Mouse (Mus musculus): ENCODE data around the gene Noxa1. TPM values are rescaled to one million over a fixed set of nuclear protein-coding genes. Genes with fewer than 3 reads are reported as not detected.

The Noxa1 gene
- polyA plus RNA-seq, 1 experiment from 2014 or later = 0.38 TPM

DNA sequence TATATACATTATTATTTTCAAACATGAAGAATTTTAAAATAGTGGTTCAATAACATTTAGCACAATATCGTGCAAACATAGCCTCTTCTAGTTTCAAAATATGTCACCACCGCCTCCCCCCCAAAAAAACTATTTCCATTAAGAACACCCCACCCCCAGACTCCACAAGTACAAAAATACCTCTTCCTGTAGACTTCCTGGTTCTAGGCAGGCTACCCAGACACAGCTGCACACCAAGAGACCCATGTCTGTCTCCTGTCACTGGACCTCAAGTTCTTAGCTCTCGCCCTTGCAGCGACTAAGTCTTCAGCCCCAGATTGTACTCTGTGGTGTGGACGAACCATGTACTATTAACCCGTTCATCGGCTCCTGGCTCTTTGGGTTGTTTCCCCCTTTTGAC is 26.0 kb upstream of the Noxa1 start:
- no peaks in the 10 kb centered on the region for H3K36me3 ChIP-seq
- H3K4me3 ChIP-seq = no peak overlapping the region
- WGBS = 86% methylated on average over 7 of the region's 7 CpGs
- H3K27ac ChIP-seq = 0 out of 2 replicates have a peak overlapping the region, but pooled peaks have one; percentile 23
- peaks cover 30% of the 10 kb centered on the region for H3K4me1 ChIP-seq (replicated peaks)
- peaks cover 19% of the 10 kb centered on the region for H3K27me3 ChIP-seq (ENCODE audit: insufficient read depth, poor library complexity, severe bottlenecking)
- no peaks in the 10 kb centered on the region; the same call in 1 of the 2 replicates for H3K9me3 ChIP-seq
- DNase-seq (ENCODE audit: low spot score) = no peak

DNA sequence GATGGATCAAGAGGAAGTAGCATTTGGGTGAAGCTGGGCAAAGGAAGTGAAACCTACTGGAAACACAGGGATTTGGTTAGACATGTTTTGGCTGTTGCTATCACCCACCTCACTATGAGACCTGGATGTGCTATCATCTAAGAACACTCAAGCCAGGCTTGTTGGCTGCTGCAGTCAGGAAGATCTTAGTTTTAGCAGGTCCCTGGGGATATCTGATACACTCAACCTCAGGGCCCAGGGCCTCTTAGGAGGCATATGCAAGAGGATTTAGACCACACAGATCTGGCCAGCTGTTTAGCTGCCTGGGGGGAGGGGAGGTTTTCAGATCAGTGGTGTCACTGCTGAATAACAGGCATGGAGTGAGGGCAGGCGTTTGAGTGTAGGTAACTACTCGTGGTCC is 20.5 kb upstream of the Noxa1 start:
- no peaks in the 10 kb centered on the region for H3K27me3 ChIP-seq (ENCODE audit: insufficient read depth, poor library complexity, severe bottlenecking)
- H3K9me3 ChIP-seq = no peaks in the 10 kb centered on the region; the same call in 1 of the 2 replicates
- H3K4me1 ChIP-seq (replicated peaks) = peaks cover 22% of the 10 kb centered on the region
- peak overlapping the region; percentile 45; the same call in 1 of the 2 replicates for H3K27ac ChIP-seq
- H3K4me3 ChIP-seq = no peak overlapping the region
- DNase-seq (ENCODE audit: low spot score) = no peak
- H3K36me3 ChIP-seq = no peaks in the 10 kb centered on the region
- 67% methylated on average over 2 of the region's 2 CpGs for WGBS

DNA sequence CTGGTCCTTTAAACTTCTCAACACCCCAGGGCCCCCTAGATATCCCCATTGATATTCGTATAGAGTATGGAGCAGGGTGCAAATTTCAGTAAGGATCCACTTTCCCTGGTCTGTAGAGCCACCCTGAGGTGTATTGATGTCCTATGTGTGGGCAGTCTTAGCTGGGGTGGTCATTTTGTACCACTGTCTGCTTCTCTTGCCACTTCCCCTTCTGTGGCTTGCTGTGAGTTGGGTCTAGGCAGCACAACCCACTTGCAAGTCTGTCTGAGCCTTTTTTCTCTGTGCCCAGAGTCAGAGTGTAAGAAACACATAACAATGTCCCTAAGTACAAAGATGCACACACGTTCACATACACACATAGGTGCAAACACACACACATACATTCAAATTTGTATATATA is 19.4 kb upstream of the Noxa1 start:
- H3K27ac ChIP-seq = no peak overlapping the region
- no peak for DNase-seq (ENCODE audit: low spot score)
- H3K4me1 ChIP-seq (replicated peaks) = peaks cover 28% of the 10 kb centered on the region
- no peaks in the 10 kb centered on the region for H3K36me3 ChIP-seq
- WGBS = 84% methylated on average over 2 of the region's 2 CpGs
- H3K4me3 ChIP-seq = no peak overlapping the region
- no peaks in the 10 kb centered on the region for H3K27me3 ChIP-seq (ENCODE audit: insufficient read depth, poor library complexity, severe bottlenecking)
- H3K9me3 ChIP-seq = no peaks in the 10 kb centered on the region; the same call in 1 of the 2 replicates

DNA sequence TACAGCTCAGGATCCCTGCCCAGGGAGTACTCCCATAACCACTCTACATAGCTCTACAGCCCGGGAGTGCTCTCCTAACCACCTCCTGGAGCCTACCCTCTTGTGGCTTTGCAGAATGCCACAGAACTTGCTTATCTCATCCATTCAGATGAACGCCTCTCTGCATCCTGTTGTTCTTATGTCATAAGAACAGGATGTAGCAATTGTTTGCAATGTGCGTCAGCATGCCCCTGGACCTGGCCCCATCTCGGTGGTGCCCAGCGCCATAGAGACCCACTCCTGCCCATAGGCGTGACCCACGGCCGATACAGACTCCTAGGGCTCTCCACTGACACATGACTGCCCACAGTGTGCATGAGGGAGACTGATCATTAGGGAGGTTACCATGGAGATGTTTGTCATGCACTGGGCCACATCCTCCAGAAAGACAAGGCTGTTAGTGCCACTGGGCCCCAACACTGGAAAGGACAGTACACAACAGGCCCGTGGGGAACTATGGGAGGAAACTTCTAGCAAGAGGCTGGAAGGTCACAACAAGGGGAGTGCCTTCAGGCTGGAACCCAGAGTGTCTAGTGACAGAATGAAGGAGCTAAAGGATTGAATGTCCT is 16.3 kb upstream of the Noxa1 start:
- peak; percentile 19 for DNase-seq (ENCODE audit: low spot score)
- Histone ChIP-seq H3K36me3 (no peaks in the 10 kb centered on the region), H3K27ac (peak overlapping the region; percentile 68), H3K4me1 (replicated peaks) (peaks cover 28% of the 10 kb centered on the region), H3K27me3 (ENCODE audit: insufficient read depth, poor library complexity, severe bottlenecking) (no peaks in the 10 kb centered on the region), H3K4me3 (no peak overlapping the region), H3K9me3 (no peaks in the 10 kb centered on the region)
- WGBS = 53% methylated on average over 9 of the region's 9 CpGs

DNA sequence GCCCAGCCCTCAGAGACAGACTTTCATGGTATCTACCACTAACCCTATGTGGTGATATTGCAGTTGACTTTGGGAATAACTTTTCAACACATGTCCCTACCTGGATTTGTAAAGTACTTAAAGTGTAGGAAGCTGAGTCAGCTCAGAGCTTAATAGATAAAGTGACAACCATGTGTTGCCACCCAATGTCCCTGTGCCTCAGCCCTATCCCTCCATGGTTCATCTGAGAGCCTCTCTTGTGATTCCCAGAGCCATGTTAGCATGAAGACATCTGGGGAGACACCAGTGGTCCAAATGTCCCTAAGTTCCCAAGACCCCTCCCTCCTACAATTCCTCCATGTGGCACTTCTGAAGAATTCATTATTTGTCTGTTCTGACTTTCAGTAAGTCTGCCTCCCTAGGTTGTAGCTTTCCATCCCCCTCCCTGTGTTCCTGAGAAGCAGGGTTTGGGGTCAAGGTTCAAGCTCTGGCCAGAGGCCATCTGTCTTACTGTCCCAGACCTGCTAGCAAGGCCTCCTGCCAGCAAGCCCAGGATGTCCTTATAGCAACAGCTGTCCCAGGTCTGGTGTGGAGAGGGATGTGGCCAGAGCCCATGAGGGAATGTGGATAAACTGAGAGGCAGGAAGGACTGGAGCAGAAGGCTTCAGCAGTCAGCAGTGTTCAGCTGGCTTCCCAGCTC is 15.7 kb upstream of the Noxa1 start:
- Histone ChIP-seq H3K36me3 (no peaks in the 10 kb centered on the region), H3K27me3 (ENCODE audit: insufficient read depth, poor library complexity, severe bottlenecking) (no peaks in the 10 kb centered on the region), H3K4me1 (replicated peaks) (peaks cover 26% of the 10 kb centered on the region), H3K4me3 (no peak overlapping the region), H3K9me3 (no peaks in the 10 kb centered on the region), H3K27ac (peak overlapping the region; percentile 68)
- peak; percentile 31 for DNase-seq (ENCODE audit: low spot score)

DNA sequence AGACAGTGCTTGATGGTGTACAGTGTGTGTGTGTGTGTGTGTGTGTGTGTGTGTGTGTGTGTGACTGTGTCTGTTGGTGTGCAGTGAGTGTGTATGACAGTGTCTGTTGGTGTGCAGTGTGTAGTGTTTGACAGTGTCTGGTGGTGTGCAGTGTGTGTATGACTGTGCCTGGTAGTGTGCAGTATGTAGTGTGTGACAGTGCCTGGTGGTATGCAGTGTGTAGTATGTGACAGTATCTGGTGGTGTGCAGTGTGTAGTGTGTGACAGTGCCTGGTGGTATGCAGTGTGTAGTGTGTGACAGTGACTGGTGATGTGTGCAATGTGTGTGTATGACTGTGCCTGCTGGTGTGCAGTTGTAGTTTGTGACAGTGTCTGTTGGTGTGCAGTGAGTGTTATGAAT is 14.5 kb upstream of the Noxa1 start:
- no peaks in the 10 kb centered on the region for H3K27me3 ChIP-seq (ENCODE audit: insufficient read depth, poor library complexity, severe bottlenecking)
- H3K36me3 ChIP-seq = no peaks in the 10 kb centered on the region
- no peaks in the 10 kb centered on the region for H3K9me3 ChIP-seq
- H3K27ac ChIP-seq = no peak overlapping the region
- peaks cover 27% of the 10 kb centered on the region for H3K4me1 ChIP-seq (replicated peaks)
- no peak for DNase-seq (ENCODE audit: low spot score)
- H3K4me3 ChIP-seq = no peak overlapping the region

DNA sequence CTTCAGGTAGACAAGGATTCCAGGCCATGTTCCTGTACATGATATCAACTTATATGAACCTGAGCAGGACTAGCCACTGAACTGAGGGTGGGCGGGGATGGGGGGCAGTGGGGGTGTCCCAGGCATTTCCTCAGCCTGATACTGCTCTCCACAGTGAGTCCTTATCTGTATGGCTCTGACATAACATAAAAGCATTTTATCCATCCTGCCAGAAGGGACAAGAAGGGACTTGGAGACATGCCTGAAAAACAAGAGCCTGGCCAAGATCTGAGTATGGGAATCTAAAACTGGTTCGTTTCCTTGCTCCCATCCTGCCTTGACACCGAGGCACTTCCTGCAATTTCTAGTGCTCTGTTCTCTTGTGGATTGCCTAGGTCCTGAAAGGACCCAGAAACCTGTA is 11.1 kb upstream of the Noxa1 start:
- H3K36me3 ChIP-seq = no peaks in the 10 kb centered on the region
- no peak for DNase-seq (ENCODE audit: low spot score)
- no peak overlapping the region for H3K4me3 ChIP-seq
- no peaks in the 10 kb centered on the region for H3K27me3 ChIP-seq (ENCODE audit: insufficient read depth, poor library complexity, severe bottlenecking)
- H3K4me1 ChIP-seq (replicated peaks) = peaks cover 19% of the 10 kb centered on the region
- H3K27ac ChIP-seq = peak overlapping the region; percentile 40; the same call in 1 of the 2 replicates
- 86% methylated on average over 3 of the region's 3 CpGs for WGBS
- no peaks in the 10 kb centered on the region for H3K9me3 ChIP-seq

DNA sequence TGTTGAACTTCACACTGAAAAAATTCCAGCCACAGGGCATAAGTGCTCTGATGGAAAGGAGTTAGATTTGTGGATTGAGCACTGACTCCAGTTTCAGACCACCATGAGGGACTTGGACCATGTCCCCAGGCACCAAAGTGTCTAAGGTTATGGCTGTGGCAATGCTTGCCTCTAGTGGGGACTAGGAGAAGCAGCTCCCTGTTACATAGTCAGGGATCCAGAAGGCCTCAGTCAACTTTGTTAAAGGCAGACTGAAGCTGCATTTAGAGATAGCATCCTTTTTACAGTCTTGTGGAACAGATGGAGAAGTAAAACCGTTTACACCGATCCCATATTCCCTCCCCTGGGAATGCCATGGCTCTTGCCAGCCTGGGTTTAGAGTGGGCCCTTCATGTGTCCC is 9.2 kb upstream of the Noxa1 start:
- no peak for DNase-seq (ENCODE audit: low spot score)
- peaks cover 23% of the 10 kb centered on the region for H3K4me1 ChIP-seq (replicated peaks)
- H3K9me3 ChIP-seq = no peaks in the 10 kb centered on the region
- no peaks in the 10 kb centered on the region for H3K36me3 ChIP-seq
- WGBS = 90% methylated on average over 2 of the region's 2 CpGs
- H3K4me3 ChIP-seq = no peak overlapping the region
- no peaks in the 10 kb centered on the region for H3K27me3 ChIP-seq (ENCODE audit: insufficient read depth, poor library complexity, severe bottlenecking)
- no peak overlapping the region for H3K27ac ChIP-seq

DNA sequence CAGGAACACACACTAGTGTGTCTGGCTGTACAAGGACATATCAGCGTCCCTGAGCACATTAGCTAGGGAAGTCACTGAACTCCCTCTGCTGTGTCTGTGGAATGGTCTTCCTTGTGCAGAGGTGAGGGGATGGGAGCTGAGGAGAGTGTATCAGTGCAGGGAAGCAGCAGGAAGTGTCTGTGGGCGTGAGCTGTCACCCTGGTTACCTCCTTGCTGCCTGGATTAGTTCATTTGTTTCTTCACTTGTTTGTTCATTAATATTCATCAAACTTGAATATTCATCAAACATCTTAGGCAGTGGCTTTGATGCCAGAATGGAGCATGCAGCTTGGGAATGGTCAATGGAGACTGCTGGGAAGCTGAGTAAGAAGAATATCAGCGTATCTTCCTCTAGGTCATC is 4.8 kb upstream of the Noxa1 start:
- Histone ChIP-seq H3K4me3 (no peak overlapping the region), H3K4me1 (replicated peaks) (peaks cover 33% of the 10 kb centered on the region), H3K36me3 (no peaks in the 10 kb centered on the region), H3K9me3 (no peaks in the 10 kb centered on the region), H3K27me3 (ENCODE audit: insufficient read depth, poor library complexity, severe bottlenecking) (peaks cover 9% of the 10 kb centered on the region; the same call in 1 of the 2 replicates), H3K27ac (peak overlapping the region; percentile 46)
- WGBS = 62% methylated on average over 3 of the region's 3 CpGs
- DNase-seq (ENCODE audit: low spot score) = no peak

DNA sequence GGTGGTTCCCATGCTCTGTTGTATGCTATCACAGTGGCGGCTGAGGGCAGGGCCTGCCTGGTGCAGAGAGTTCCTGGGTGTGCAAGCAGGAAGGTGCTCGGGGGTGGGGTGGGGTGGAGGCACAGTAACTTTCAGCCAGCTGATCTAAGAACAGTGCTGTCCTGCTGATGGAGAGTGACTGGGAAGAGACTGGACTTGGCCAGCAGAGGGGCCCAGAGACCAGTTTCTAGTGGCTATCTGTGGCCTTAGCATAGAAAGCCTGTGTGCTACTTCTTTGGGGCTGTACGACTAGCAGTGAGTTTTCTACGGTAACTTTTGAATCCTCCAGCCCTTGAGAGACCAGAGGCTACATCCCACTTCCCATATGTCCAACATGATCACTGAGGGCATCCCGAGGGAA is 4.0 kb upstream of the Noxa1 start:
- Histone ChIP-seq H3K4me1 (replicated peaks) (peaks cover 40% of the 10 kb centered on the region), H3K27ac (peak overlapping the region; percentile 46), H3K4me3 (no peak overlapping the region), H3K36me3 (no peaks in the 10 kb centered on the region), H3K9me3 (no peaks in the 10 kb centered on the region), H3K27me3 (ENCODE audit: insufficient read depth, poor library complexity, severe bottlenecking) (peaks cover 17% of the 10 kb centered on the region)
- 49% methylated on average over 5 of the region's 5 CpGs for WGBS
- peak; percentile 72 for DNase-seq (ENCODE audit: low spot score)

DNA sequence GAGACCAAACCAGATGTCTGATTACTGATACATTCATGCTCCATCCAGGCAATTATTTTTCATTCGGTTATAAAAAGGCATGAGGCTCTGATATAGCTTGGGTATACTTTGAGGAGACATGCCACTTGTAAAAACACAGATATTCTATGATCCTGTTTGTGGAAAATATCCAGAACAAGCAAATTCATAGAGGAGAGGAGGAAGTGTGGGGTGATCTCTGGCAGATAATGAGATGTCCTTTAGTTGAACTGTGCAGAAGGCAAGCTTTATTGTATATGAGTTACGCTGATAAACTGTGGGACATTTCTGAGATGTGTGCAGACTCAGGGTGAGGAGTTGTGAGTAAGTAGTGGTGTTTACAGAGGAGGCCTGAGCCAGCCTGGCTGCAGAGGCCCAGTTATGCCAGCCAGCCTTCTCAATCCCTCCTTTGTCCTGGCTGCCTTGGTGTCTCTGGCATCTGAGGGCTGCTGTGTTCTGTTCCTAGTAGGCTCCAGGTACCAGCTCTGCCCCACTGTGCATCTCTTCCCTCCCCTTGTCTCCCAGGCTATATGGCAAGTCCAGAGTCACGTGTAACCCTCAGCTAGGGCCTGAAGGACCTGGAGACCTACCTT is 3.2 kb upstream of the Noxa1 start:
- Histone ChIP-seq H3K36me3 (no peaks in the 10 kb centered on the region), H3K9me3 (no peaks in the 10 kb centered on the region), H3K27ac (peak overlapping the region; percentile 46), H3K27me3 (ENCODE audit: insufficient read depth, poor library complexity, severe bottlenecking) (peaks cover 25% of the 10 kb centered on the region), H3K4me1 (replicated peaks) (peaks cover 40% of the 10 kb centered on the region), H3K4me3 (no peak overlapping the region)
- WGBS = 84% methylated on average over 3 of the region's 3 CpGs
- DNase-seq (ENCODE audit: low spot score) = no peak

DNA sequence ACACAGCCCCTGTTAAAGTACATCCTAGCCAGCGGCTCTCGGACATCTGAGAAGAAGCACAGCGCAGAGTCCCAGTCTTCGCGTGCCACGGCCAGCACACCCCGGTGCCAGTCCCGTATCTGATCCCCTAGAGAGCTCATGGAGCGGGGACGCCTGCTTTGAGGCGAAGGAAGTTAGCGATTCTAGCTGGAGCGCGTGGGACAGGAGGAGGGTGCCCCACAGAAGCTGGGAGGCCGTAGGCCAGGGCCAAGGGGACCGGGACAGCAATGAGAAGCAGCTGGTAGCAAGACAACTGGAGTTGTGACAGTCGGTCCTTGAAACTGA is 202 bp downstream of the Noxa1 start:
- no peak for DNase-seq (ENCODE audit: low spot score)
- H3K27me3 ChIP-seq (ENCODE audit: insufficient read depth, poor library complexity, severe bottlenecking) = peaks cover 34% of the 10 kb centered on the region
- no peaks in the 10 kb centered on the region for H3K36me3 ChIP-seq
- 42% methylated on average over 17 of the region's 17 CpGs for WGBS
- peaks cover 28% of the 10 kb centered on the region for H3K4me1 ChIP-seq (replicated peaks)
- H3K27ac ChIP-seq = no peak overlapping the region; the same call in 1 of the 2 replicates
- no peaks in the 10 kb centered on the region for H3K9me3 ChIP-seq
- peak overlapping the region; percentile 29 for H3K4me3 ChIP-seq

DNA sequence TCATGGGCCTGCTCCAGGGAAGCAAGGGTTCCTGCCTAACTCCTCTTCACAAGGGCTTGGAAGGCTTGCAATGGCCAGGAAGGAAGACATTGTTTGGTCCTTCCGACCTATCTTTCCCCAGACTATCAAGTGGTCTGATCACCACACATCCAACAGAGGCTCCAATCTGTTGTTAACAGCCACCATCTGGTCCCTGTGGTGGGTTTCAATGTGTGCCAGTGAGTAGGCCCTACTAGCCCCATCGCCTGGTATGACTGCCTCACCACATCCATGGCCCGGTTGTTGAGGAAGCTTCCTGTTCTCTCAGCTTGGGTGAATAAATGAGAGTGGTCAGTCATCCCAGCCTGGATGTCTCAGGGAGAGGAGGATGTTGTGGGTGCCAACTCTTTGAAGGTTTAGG is 6.3 kb downstream of the Noxa1 start:
- no peaks in the 10 kb centered on the region for H3K4me1 ChIP-seq (replicated peaks)
- DNase-seq (ENCODE audit: low spot score) = no peak
- 89% methylated on average over 3 of the region's 3 CpGs for WGBS

More for the DNA sequence above, 6.3 kb downstream of the Noxa1 start:
- Histone ChIP-seq H3K9me3 (no peaks in the 10 kb centered on the region), H3K4me3 (no peak overlapping the region), H3K36me3 (no peaks in the 10 kb centered on the region), H3K27ac (no peak overlapping the region), H3K27me3 (ENCODE audit: insufficient read depth, poor library complexity, severe bottlenecking) (peaks cover 13% of the 10 kb centered on the region)
